Mouse (Mus musculus): ENCODE results near the gene Kcnmb2.
A peak's percentile ranks its signal among the peaks of the same experiment; 100 is the strongest.

Kcnmb2 gene

DNA sequence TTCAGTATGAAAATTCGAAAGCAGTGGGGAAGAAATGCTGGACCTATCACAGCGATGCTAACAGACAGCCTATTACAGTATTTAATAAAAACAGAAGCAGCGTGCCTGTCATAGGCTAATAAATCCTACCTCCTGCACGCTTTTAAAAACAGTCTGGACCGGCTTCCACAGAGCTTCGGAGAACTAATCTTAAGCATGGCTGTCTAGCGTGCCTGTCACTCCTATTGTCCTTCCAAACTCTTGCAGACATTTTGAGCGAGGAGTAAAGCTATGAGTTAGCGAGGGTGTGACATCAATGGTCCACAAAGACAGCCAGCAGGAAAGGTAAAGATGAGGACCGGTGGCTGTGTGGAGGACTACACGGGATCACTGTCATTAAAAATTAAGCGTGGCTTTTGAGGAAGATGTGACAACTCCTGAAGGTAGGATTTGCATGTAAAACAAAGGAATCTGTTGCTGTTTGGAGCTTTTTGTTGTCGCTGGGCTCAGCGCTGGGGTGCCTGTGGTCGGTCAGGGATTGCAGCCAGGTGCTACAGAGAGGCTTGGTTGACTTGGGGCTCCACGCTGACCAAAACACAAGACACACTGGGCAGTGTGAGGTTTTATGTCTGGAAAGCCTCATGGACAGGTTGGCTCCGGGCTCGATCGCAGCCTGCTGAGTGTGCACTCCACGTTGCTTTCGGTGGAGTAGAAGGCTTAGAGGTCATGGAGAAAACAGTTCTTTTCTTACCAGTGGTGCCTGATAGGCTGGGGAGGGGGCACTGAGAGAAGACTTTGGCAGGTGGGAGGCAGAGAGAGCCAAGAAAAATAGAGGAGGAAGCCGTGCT, at the start of gene Kcnmb2:
Gene Kcnmb2, plus strand, starts transcription at position 4 of the 827 bp plus-strand sequence.
- no peak for DNase-seq (ENCODE audit: low spot score)

DNA sequence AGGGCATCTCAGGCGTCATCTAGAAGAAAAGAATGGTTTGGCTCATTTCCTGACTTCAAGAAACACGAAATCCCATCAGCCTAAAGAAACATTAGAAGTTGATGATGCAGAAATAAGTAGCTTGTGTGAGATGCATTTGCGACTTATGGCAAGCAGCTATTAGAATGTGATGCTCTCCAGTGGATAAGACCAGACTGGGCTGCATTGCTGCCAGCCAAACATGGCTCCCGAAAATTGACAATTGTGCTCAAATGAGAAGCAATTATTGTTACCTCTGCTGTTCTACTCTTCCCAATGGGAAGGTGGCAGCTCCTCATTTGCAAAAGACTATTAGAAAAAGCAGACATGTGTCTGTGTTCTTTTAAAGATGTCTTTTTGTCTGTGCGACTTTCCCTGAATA, 38.8 kb upstream of the Kcnmb2 start:
- DNase-seq (ENCODE audit: low spot score): no peak

DNA sequence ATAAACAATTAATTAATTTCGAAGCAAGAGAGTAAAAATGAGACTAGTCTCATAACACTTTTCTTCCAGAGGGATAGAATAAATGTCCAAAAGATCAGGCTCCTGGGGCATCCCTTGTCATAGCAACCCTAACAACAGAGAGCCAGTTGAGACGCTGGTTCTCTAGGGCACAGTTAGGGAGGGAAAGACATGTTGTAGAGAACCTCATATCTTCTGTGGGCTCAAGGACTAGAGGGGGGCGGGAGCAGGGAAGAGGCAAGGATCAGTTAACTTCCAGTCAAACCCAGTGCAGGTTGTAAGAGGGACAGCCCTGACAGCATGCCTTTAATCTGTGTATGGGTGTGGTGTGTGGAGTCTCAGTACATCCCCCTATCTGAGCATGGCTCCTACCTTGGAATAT, 38.2 kb upstream of the Kcnmb2 start:
- DNase-seq (ENCODE audit: low spot score): no peak

DNA sequence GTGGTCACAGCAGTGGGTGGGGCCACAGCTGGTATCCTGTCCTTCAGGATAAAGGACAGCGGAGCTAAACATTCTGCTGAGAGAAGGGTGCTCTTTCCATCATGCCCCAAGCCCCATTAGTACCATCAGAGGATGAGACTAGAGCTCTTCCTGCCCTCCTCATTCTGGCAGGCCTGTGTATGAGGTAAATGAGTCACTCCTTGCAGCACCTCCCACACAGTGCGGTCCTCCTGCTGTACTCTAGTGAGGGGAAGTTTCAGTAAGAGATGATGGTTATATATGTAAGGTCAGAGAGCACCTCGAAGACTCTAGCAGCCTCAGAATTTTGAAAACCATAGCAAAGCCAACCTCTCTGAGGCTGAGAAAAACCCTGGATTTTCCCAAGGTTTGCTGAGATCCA, 30.8 kb upstream of the Kcnmb2 start:
- no peak for DNase-seq (ENCODE audit: low spot score)

DNA sequence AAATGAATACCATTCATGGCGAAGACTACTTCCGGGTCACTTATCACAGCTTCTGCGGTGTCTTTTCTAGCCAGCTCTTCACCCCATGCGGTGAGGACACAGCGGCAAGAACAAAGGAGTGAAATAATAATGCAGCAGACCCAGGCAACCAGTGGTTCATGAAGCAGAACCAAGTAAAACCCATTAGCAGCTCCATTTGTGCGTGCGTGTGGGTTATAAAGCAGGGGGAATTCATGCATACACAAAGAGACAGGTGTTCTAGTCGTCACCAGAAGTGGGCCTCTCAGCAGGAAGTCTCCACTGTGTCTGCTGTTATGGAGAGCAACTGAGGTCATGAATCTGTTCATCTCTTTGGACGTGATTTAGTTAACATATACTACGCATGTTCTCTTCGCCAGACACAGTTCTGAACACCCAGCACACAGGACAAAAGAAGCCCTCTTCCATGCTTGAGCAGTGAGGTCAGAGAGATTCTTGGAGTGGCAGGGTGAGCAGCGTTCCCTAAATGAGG, 19.6 kb upstream of the Kcnmb2 start:
- DNase-seq (ENCODE audit: low spot score): no peak

DNA sequence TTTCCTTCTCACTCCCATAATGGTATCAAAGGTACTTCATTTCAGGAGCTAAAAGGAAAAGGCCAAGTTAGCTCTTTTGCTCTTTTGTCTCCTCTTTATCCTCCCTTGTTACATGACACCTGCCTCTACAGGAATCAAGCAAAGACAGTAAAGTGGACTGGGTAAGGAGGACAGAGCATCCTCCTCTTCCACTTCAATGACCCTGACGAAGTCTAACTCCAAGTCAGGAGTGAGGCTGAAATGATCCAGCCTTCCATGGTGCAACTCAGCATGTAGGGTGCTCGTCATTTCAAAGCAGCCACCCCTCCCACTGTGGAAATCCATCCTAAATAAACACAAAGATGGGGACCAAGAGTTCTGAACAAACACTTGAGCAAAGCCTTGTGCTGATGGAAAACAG, 9.7 kb upstream of the Kcnmb2 start:
- DNase-seq (ENCODE audit: low spot score): no peak

DNA sequence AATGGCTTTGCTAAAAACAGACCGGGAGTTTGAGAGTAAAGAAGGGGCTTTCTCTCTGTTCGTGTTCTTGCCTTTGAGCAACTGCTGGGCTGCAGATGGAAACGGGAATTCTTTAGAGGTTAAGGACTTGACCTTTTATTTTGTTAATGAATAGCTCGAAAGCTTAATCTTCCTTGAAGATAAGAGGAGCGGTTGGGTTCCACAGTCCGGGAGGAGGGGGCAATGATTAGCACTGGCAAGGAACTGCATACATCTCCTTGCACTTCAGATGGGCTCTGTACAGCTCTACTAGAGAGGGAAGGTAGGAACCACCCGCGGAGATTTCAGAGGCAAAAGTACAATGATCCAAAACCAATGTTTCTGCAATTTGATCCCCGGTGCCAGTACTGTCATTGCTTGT, 1.2 kb downstream of the Kcnmb2 start:
- DNase-seq (ENCODE audit: low spot score): no peak

DNA sequence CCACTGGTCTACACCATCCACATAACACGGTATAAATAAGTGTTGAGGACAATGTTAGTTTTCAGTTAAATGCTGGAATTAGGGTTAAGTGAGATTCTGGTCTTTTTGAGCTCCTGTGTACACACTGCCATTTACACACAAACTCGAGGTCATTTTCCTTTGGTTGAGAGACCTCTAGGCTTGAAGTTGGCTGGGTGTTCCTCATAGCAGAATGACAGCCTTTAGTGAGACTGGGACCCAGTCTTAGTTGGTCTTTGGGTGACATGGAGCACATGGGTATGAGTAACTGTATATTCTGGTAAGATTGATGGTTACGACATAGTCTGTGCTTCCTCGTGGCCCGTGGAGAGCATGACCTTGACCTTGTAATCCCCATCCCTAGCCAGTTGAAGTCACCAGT, 1.8 kb downstream of the Kcnmb2 start:
- no peak for DNase-seq (ENCODE audit: low spot score)

DNA sequence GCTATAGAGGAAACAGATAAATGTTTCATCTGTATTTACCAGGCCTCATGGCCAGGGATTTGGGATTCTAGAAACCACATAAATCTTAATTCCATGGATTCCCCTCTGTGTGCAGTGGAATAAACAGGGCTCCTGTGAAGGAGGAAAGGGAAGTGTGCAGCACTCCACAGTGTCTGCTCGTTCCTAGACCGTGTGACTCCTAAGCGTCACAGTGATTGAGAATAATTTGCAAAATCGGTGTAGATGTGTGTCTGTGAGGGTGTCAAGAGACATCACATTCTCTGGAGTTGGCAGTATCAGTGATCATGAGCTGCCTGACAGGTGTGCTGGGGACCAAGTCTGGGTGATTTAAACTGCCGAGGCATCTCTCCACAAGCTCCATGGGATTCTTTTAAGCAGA, 8.9 kb downstream of the Kcnmb2 start:
- DNase-seq (ENCODE audit: low spot score): no peak

DNA sequence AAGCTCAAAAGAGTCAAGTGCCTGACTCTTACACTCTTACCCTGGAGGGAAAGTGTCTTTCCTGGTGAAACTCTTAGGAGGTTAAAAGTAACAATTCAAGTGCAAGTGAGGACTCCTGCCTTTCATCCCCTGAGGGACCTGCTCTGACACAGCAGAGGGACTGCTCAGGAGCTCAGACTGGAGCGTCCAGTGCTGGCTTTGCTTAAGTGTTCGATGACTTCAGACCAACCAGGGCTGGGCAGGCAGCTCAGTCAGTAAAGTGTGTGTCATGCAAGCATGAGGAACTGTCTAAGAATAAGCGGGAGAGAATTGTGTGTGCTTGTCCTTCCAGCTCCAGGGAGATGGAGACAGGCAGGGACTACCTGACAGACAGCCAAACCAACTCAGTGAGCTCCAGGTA, 9.4 kb downstream of the Kcnmb2 start:
- DNase-seq (ENCODE audit: low spot score): no peak

DNA sequence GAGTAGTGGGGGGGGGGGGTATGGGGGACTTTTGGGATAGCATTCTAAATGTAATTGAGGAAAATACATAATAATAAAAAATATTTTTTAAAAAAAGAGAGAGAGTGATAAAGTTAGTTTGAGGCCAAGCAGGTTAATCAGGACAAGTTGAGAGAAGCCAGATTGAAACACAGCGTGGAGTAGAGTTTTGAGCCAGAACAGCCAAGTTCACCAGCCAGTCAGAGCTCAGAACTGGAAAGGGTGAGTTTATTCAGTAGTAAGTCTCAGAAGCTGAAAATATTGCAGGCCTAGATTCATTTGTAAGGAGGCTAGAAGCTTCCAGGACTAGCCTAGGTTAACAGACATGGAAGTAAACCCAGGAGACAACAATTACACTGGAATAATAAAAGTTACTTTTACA, 26.2 kb downstream of the Kcnmb2 start:
- DNase-seq (ENCODE audit: low spot score): no peak

DNA sequence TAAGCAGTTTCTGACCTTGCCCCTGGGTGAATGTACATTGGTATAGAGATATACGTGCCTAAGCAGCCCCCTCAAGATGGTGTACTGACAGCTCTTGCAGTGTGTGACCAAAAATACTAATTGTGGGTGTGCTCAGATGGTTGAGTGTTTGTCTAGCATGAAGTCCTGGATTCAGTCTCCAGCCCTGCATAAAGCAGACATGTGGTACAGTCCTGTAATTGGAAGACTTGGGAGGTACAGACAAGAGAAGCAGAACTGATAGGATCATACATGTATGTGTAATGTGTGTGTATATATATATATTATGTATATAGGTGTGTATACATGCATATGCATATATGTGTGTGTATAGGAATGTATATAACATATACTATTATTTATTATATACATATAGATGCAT, 32.4 kb downstream of the Kcnmb2 start:
- no peak for DNase-seq (ENCODE audit: low spot score)

DNA sequence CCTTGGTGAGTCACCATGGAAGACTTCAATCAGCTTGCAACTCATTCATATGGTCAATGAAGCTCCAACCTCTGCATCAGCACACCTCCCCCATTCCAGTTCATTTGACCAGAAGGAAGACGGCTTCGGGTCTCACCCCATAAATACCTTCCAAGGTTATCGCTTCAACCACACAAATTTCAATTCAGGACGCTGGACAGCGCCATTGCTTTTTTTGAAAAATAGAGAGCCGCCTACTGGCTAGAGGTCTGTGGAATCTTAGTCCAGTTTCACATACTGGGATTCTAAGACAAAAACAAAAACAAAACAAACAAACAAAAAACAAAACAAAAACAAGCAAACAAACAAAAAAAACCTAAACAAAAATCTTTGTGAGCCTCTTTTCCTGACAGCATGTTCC, 39.2 kb downstream of the Kcnmb2 start:
- peak; percentile 10 for DNase-seq (ENCODE audit: low spot score)

DNA sequence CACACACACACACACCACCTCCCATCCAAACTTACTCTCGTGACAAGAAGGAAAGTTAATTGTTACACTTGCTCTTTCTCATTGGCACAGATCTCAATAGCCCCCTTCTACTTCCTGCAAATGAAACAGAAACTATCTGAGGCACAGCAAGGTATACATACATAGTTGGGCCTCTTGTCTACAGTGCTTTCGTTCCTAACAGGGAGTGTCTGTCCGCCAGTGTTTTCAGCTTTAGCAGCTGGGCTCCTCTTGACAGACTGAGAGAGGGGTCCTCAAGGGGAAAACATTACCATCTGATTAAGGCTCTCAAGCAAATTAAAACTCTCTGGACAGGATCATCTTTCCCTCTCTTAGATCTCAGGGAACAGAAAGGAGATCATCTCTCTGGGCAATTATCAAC, 51.9 kb downstream of the Kcnmb2 start:
- DNase-seq (ENCODE audit: low spot score): no peak

DNA sequence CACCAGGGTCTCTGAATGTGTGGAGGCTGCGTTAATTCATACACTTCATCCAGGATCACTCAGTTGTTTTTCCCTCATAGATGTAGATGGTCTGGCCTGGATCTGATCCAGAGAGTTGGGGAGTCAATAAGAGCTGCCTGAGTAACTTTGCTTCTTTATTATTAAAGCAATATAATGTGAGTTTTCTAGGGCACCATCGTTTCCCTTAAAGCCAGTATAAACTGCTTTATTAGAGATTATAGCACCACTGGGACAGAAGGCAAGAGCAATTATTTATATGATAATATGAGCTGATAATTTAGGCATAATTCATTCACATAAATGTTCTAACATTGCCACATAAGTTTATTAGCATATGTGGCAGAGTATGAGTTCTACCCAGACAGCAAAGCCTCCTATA, 52.7 kb downstream of the Kcnmb2 start:
- no peak for DNase-seq (ENCODE audit: low spot score)

DNA sequence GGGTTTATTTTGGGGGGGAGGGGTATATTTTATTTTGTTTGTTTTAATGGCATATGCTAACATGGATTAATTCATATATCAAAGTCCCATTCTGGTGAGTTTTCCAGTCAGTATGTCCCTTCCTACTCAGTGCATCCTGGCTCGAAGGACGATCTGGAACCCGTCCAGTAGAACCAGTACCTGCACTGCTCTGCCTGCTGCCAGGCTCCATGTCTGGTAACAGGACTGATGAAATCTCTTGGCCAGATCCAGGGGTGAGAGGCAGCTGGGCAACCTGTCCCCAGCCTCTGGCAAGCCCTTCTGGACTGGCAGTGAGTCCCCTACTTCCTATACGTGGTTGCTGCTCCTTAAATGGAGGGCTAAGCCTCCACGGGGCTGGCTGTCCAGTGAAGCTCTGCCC, 57.5 kb downstream of the Kcnmb2 start:
- DNase-seq (ENCODE audit: low spot score): no peak

DNA sequence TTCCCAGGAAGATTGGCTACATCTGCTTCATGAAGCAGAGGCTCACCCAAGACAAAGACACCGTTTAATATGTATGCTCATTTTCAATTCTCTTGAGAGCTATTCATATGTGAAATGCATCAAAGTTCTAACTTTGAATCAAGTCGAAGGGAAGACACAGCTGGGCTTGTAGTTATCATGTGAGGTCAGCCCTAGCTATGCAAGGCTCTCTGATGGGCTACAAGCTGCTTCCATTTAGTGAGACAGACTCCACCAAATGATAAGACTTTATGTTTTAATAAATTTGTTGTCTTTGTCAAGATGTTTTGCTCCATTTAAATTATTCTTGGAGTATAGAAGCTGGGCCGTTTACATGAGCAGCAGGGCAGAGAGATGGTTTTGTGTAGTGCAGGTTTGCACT, 58.9 kb downstream of the Kcnmb2 start:
- DNase-seq (ENCODE audit: low spot score): no peak

DNA sequence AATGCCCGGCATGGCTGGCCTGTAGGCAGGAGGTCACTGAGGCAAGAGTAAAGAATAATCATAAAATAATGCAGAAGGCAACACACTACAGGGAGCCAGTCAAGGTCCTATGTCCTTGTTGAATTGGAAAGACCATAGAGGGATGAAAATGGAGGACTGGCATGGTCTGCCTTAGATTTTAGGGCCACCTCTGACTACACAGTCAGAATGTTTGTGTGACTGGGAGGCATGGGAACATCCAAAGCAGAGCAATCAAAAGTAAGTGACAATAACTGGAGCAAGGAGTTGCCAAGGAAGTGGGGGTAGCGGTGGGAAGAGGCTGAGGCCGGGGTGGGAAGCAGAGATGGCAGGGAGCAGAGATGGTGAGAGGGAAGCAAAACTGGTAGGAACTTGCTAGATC, 60.8 kb downstream of the Kcnmb2 start:
- no peak for DNase-seq (ENCODE audit: low spot score)

DNA sequence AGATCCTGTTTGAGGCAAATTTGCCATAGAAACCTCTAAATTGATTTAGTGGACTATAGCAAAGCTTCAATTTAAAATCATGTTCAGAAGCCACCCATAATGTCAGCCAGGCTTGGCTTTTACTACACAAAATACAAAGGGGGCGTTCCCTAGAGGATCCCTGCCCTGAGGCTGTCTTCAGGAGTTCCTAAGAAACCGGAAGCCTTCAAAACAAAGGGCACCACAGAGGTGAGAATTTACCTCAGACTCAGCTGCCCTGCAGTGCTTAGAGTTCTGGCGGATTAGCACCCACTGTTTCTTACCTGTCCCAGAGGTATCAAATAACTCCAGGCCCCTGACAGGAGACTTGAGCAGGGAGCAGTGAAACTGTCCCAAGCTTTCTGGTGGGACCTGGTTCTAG, 77.4 kb downstream of the Kcnmb2 start:
- DNase-seq (ENCODE audit: low spot score): no peak

DNA sequence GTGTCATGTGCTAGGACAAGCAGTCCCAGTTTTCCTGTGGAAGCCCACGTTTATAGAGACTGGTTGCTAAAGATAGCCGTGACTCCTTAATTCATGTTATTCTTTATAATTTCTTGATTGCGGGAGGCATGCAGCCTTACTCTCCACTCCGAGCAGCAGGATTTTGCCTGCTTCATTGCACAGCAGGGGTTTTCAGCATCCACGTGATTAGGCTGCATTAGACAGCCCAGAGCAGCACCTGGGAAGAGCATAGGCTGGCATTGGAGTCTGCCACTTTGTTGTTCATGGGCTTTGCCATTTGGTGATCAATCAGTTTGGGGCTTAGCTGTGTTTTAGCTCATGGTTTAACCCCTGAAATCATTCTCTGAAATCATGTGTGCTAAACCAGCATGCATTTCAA, 80.1 kb downstream of the Kcnmb2 start:
- DNase-seq (ENCODE audit: low spot score): no peak

DNA sequence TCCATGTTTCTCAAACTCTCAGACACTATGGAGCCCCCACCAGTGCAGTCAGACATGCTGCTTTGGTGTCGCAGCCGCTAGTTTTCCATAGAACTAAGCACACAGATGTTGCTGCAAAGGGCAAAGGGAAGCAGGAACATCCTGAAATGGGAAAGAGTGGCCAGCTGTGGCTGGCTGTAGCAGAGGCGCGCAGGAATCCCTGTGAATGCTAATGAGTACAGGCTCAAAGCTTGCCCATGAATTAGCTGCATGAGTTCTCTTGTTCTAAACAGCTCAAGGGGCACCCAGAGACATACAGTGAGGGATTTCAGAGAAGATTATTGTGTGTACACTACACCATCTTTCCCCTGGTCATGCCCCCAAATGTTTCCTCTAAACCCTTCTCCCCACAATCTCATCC, 82.8 kb downstream of the Kcnmb2 start:
- no peak for DNase-seq (ENCODE audit: low spot score)

DNA sequence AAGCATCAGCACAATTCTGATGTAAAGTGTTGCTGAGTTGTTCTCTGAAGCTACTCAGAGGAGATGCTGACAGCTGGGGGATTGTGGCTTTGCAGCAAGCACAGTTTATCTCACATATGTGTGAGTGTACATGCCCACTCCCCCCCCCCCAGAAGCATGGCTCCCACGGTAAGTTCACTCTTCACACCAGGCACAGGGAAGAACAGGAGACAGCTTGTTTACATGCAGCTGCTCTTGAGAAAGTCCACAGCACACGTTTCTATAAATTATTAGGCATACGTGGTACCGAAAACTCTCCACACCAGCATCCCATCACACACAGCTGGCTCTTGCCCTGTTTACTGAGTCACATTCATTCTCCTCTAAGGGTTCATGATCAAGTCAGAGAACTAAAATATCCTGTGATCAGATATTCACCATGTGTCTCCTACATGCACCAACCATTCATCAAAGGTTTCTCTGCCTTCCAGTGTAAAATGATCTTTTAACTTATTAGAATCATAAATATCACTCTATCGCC, 89.3 kb downstream of the Kcnmb2 start:
- no peak for DNase-seq (ENCODE audit: low spot score)

DNA sequence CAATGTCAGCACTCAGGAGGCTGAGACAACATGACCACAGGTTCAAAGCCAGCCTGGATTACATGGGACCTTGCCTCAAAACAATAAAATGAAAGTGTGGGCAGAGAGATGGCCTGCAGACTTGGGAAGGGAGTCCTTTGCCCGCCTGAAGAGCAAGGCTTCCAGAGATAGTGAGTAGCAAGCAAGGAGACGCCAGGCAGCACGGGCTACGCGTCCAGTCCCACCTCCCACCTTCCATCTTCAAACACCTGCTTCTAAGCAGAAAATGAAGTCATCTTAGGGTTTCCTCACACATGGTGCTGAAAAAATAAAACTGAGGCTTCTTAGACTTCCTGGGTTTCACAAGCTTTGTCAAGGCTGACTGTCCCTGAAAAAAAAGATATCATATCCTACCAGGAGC, 109.3 kb downstream of the Kcnmb2 start:
- DNase-seq (ENCODE audit: low spot score): no peak
